Mouse (Mus musculus): ENCODE results near the gene Lrrc73.

DNA sequence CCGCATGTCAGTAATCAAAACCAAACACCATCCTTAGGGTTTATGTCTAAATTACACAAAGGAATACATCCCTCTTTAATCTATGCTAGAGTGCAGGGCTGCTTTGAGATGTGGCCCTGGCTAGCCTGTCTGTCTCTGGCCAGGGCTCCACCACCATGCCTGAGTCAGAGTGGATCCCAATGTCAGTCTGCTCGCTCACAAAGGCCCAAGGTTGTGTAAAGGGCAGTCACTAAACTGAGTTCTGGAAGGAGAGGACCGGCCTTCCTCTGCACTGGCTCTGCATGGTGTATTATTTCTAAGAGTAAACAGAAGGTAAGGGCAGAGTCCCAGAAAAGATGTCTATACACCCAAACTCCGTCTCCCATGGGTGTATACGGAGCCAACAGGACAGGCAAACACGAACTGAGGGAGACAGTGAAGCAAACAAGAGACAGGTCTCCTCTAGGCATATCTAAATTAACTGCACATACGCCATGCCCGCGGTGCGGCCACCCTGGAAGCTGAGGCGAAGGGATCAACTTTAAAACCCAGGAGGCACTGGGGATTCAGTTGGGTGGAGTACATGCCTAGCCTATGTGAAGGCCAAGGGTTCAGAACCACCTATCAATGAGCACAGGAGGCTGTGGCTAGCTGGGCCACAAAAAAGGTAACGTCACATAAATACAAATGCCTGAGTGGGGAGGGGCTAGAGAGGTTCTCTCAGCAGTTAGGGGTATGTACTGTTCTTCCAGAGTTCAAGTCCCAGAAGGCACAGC lies 24.9 kb downstream of the Lrrc73 start:
- no peak for TF ChIP-seq CTCF (IDR thresholded peaks at IDR 0.05; ENCODE audit: low read depth, low read length)
- no peak for TF ChIP-seq POLR2A (IDR thresholded peaks at IDR 0.05; ENCODE audit: extremely low read depth, insufficient read depth, low read length)

All from liver, adult 2 months (tissue).